Mouse (Mus musculus) heart, postnatal 4 days (tissue): ENCODE measurements at regions not wholly inside any gene's neighbourhood (a gene's known extent, or its start where the extent isn't known, plus 50 kb on each side); places are given as distances from the start of the nearest gene placed in this dataset.

ENCODE experiments used
- DNase-seq: peaks from one replicate; pipeline ENCODE4 v3.0.0; 2021

DNA sequence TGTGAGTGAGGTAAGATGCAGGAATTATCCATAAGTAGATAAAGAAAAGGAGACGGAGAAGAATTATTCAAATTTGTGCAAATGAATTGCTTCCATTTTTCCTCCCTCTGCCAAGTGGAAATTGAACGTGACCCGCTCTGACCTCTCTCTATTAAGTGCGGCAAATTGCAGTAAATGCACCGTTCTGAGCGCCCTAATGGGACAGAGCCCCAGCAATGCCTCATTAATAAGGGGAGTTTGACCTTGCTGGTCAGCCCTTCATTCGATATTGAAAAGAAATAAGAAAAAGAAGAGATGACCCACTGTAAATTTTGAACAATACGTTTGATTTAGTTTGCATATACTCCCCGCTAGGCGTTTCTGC lies 137.0 kb downstream of the Gpat3 start:
- no peak for DNase-seq

DNA sequence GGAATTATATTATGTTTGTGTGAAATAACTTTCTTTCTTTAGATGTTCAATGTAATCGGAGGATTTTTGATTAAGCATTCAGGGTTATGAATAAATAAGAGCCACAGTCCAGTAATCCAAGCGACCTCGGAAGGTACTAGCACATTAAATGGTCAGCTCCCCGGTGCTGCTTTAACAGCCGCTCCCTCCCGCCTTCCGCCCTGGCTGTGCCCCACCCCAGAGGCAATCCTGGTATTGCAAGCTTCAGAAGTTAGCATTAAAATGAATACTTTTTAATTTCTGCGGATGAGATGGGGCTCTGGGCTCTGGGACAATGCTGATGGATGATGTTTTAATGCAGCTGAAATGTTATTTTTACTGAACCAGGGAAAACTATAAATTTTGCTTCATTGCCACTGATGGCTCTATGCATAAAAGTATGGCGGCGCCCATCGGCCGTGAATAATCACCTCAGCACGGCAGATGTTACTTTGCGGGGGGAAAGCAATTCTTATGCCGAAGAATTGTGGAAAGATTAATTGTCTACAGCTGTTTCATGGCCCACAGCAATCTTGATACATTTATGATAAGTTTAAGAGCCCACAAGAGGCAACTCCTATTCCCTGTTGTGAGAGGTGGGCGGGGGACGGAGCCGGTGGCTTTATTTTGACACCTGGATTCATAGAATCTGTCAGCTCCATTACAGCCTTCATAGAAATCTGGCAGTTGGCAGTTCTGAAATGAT lies 136.5 kb downstream of the Gpat3 start:
- DNase-seq = no peak

DNA sequence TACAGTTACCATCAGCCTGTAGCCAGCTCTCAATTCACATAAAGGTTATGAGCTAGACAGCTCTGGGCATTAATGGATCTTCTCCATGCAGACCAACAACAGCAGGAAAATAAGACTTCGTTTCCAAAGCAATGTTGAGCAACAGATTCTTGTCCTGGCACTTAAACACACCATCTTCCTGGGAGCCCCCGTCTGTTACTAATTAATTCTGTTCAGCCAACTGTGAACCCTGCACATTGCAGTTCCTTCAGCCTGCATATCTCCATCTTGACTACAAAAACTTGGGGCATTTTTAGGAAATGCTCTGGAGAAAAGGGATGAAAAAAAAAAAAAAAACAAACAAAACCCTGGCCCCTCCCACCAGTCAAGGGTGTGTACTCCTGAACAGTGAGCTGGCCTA lies 131.2 kb downstream of the Gpat3 start:
- no peak for DNase-seq

DNA sequence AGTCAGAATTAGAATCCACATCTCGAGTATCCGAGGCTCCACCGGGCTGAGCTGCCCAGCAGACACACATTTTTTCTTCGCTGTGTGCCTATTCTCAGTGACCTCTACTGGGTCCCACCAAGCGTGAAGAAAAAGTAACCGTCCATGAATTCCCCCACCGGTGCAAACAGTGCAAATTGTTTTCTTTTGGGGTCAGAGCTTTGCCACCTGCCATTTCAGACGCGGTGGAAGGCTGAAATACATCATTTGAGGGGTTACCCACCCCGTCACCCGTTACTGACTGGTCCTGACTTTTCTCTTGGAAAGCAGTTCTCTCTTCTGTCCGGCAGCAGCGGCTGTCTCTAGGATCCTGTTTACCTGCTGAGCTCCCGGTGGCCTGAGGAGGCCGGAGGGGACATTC lies 105.7 kb downstream of the Gpat3 start:
- no peak for DNase-seq
